Mouse (Mus musculus) naive thymus-derived CD4-positive, alpha-beta T cell, adult 2 months (primary cell): ENCODE data around the gene Agpat3.
A peak's percentile ranks its signal among the peaks of the same experiment; 100 is the strongest.

Source experiments
- DNase-seq: peaks from one replicate; pipeline ENCODE4 v3.0.0-alpha.2; 2011; ENCODE audit warnings: low read depth

The Agpat3 gene

GRCm38 (mm10) chr10:78296980-78297379, 55.3 kb downstream of the Agpat3 start:
- peak; percentile 35 for DNase-seq

- no peak for DNase-seq
Measured at GRCm38 (mm10) chr10:78296371-78296770, 55.9 kb downstream of the Agpat3 start.

- DNase-seq, result no peak
Measured at GRCm38 (mm10) chr10:78293576-78293975, 58.7 kb downstream of the Agpat3 start.

GRCm38 (mm10) chr10:78292381-78292780, 59.9 kb downstream of the Agpat3 start:
- DNase-seq, result no peak

- DNase-seq, result no peak
Measured at GRCm38 (mm10) chr10:78290730-78291535, 61.4 kb downstream of the Agpat3 start.

- DNase-seq, result no peak
Measured at GRCm38 (mm10) chr10:78288896-78289295, 63.4 kb downstream of the Agpat3 start.

GRCm38 (mm10) chr10:78288135-78288534, 64.2 kb downstream of the Agpat3 start:
- DNase-seq, result no peak

- no peak for DNase-seq
Measured at GRCm38 (mm10) chr10:78287465-78288132, 64.7 kb downstream of the Agpat3 start.

- no peak for DNase-seq
Measured at GRCm38 (mm10) chr10:78285959-78286358, 66.3 kb downstream of the Agpat3 start.

- DNase-seq, result no peak
Measured at GRCm38 (mm10) chr10:78285409-78285808, 66.9 kb downstream of the Agpat3 start.

- no peak for DNase-seq
Measured at GRCm38 (mm10) chr10:78284812-78285211, 67.5 kb downstream of the Agpat3 start.

GRCm38 (mm10) chr10:78282411-78282810, 69.9 kb downstream of the Agpat3 start:
- DNase-seq, result no peak

GRCm38 (mm10) chr10:78280486-78280885, 71.8 kb downstream of the Agpat3 start:
- no peak for DNase-seq

- DNase-seq, result peak; percentile 76
Measured at GRCm38 (mm10) chr10:78279210-78279609, 73.1 kb downstream of the Agpat3 start.

- DNase-seq, result no peak
Measured at GRCm38 (mm10) chr10:78277835-78278234, 74.5 kb downstream of the Agpat3 start.

GRCm38 (mm10) chr10:78276242-78276641, 76.0 kb downstream of the Agpat3 start:
- no peak for DNase-seq

GRCm38 (mm10) chr10:78272932-78273331, 79.4 kb downstream of the Agpat3 start:
- DNase-seq, result no peak

- no peak for DNase-seq
Measured at GRCm38 (mm10) chr10:78265881-78266280, 86.4 kb downstream of the Agpat3 start.

- DNase-seq, result no peak
Measured at GRCm38 (mm10) chr10:78264735-78265134, 87.6 kb downstream of the Agpat3 start.

GRCm38 (mm10) chr10:78260916-78261650, 91.2 kb downstream of the Agpat3 start:
- no peak for DNase-seq

- no peak for DNase-seq
Measured at GRCm38 (mm10) chr10:78260322-78260721, 92.0 kb downstream of the Agpat3 start.

- no peak for DNase-seq
Measured at GRCm38 (mm10) chr10:78259702-78260101, 92.6 kb downstream of the Agpat3 start.

- DNase-seq, result no peak
Measured at GRCm38 (mm10) chr10:78259230-78259629, 93.1 kb downstream of the Agpat3 start.
